Mouse (Mus musculus) midbrain, embryonic 14.5 days (tissue): Measurements from ENCODE around the gene 9230104L09Rik. TPM values are rescaled to one million over a fixed set of nuclear protein-coding genes. Genes with fewer than 3 reads are reported as not detected.
A peak's percentile ranks its signal among the peaks of the same experiment; 100 is the strongest.

Source experiments
- ATAC-seq: fragments of 200-750 bp; cut with Nextera tagmentation; 2 replicates; pipeline ENCODE4 v1.8.0; 2017; ENCODE audit warnings: moderate number of reproducible peaks, moderate library complexity; ENCODE audit not compliant: low FRiP score, low TSS enrichment
- DNase-seq: peaks from one replicate; pipeline ENCODE4 v3.0.0-alpha.2; 2015
- H3K27ac ChIP-seq: fragments of 300-500 bp; sonication (generic); replicated peaks from 2 replicates; pipeline ENCODE4 v1.5.1; 2014; ENCODE audit warnings: mild to moderate bottlenecking, low read depth, low read length, moderate library complexity
- H3K27me3 ChIP-seq: fragments of 300-500 bp; sonication (generic); 2 replicates; pipeline ENCODE4 v1.6.1; 2014; ENCODE audit warnings: low read length, control low read depth, mixed read lengths; ENCODE audit not compliant: control insufficient read depth, insufficient read depth
- H3K36me3 ChIP-seq: fragments of 300-500 bp; sonication (generic); 2 replicates; pipeline ENCODE4 v1.6.1; 2014; ENCODE audit warnings: low read length, control low read depth; ENCODE audit not compliant: control insufficient read depth, insufficient read depth
- H3K4me1 ChIP-seq: fragments of 300-500 bp; sonication (generic); 2 replicates; pipeline ENCODE4 v1.6.1; 2014; ENCODE audit warnings: mild to moderate bottlenecking, antibody characterized with exemption, low read length, control low read depth; ENCODE audit not compliant: control insufficient read depth, insufficient read depth
- H3K4me2 ChIP-seq: fragments of 300-500 bp; sonication (generic); 2 replicates; pipeline ENCODE4 v1.6.1; 2014; ENCODE audit warnings: mild to moderate bottlenecking, low read length, moderate library complexity
- H3K4me3 ChIP-seq: fragments of 300-500 bp; sonication (generic); replicated peaks from 2 replicates; pipeline ENCODE4 v1.5.1; 2014; ENCODE audit warnings: low read depth, low read length
- H3K9ac ChIP-seq: fragments of 300-500 bp; sonication (generic); replicated peaks from 2 replicates; pipeline ENCODE4 v1.6.1; 2014; ENCODE audit warnings: mild to moderate bottlenecking, low read length, moderate library complexity
- H3K9me3 ChIP-seq: fragments of 300-500 bp; sonication (generic); 2 replicates; pipeline ENCODE4 v1.6.1; 2016; ENCODE audit warnings: low read length, control low read depth, mixed read lengths; ENCODE audit not compliant: control insufficient read depth
- WGBS: fragments of 180-500 bp; shearing (Covaris S2); extraction: QIAGEN DNeasy Blood & Tissue Kit; methylation state at CpG from one replicate; pipeline ENCODE4 v1.1.7; 2014; 5-methylcytosine and 5-hydroxymethylcytosine counted together
- polyA plus RNA-seq: library from polyadenylated mRNA; unstranded; fragments of >200 nt; fragmentation: Nextera tagmentation; extraction: Ambion mirVana; gene quantifications from 2 replicates; pipeline ENCODE4 v1.2.1, GENCODE M21; 2014

9230104L09Rik gene
- polyA plus RNA-seq, 1 experiment from 2014 or later = not detected

DNA sequence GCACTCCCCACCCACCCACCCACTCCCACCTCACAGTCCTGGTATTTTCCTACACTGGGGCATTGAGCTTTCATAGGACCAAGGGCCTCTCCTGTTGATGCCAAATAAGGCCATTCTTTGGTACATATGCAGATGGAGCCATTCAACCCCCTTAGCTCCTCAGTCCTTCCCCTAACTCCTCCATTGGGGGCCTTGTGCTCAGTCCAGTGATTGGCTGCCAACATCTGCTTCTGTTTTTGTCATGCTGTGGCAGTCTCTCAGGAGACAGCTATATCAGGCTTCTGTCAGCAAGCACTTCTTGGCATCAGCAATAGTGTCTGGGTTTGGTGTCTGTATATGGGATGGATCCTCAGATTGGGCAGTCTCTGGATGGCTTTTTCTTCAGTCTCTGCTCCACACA is 19.9 kb upstream of the 9230104L09Rik start:
- Histone ChIP-seq H3K4me3 (no peak overlapping the region), H3K4me2 (no peak overlapping the region), H3K9me3 (no peaks in the 10 kb centered on the region), H3K27ac (no peak overlapping the region), H3K9ac (no peak overlapping the region), H3K4me1 (0 out of 2 replicates have a peak, but pooled peaks cover 3% of the 10 kb centered on the region), H3K36me3 (no peaks in the 10 kb centered on the region), H3K27me3 (no peaks in the 10 kb centered on the region)
- ATAC-seq = no peak
- DNase-seq = no peak

DNA sequence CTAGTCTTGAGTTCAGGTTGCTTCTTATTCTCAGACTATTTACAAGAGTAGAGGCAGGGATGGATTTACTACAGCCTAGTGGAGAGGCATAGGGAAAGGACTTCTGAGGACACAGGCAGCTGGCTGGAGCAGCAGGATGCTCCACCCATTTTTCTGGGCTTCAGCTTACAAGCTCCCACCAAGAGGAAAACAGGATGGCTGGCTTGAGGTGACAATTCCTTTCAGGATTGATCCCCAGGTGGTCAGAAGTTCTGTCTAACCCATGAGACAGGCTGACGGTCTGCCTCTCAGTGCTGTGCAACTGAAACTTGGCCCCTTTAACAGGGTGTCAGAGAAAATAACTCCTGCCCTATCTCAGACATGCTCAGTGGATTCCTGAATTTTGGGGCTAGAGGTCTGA is 14.4 kb upstream of the 9230104L09Rik start:
- DNase-seq = no peak
- Histone ChIP-seq H3K4me2 (no peak overlapping the region), H3K27ac (no peak overlapping the region), H3K4me1 (peaks cover 7% of the 10 kb centered on the region), H3K4me3 (no peak overlapping the region), H3K9me3 (no peaks in the 10 kb centered on the region), H3K9ac (no peak overlapping the region), H3K36me3 (no peaks in the 10 kb centered on the region), H3K27me3 (no peaks in the 10 kb centered on the region)
- ATAC-seq = no peak
- 50% methylated on average over 1 of the region's 1 CpGs for WGBS

DNA sequence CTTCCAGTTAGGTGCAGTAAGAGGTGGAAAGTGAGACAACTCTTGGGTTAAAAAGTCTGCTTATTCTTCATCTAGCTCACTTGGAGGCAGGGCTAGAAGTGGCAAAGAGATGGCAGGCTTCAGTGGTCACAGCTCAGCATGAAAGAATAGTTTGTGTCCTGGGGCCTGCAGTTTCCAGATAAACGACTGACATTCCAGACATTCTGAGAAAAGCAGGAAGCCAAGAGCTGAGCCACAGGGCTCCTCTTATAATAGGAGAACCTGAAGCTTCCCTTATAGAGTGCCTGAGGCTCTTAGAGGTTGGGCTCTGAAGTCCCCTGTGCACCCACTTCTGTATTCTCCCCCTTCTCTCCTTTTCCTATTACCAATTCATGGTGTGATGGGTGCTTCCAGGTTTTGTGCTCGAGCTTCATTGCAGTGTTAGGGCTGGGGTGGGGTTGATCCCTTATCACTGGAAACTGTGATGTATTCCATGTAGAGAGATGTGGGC is 13.8 kb upstream of the 9230104L09Rik start:
- DNase-seq (no peak), ATAC-seq (no peak)
- no peak overlapping the region for H3K4me3 ChIP-seq
- H3K9ac ChIP-seq = no peak overlapping the region
- no peak overlapping the region for H3K4me2 ChIP-seq
- H3K4me1 ChIP-seq = peaks cover 12% of the 10 kb centered on the region
- H3K9me3 ChIP-seq = no peaks in the 10 kb centered on the region
- no peak overlapping the region for H3K27ac ChIP-seq
- no peaks in the 10 kb centered on the region for H3K36me3 ChIP-seq
- 14% methylated on average over 2 of the region's 2 CpGs for WGBS
- H3K27me3 ChIP-seq = no peaks in the 10 kb centered on the region

DNA sequence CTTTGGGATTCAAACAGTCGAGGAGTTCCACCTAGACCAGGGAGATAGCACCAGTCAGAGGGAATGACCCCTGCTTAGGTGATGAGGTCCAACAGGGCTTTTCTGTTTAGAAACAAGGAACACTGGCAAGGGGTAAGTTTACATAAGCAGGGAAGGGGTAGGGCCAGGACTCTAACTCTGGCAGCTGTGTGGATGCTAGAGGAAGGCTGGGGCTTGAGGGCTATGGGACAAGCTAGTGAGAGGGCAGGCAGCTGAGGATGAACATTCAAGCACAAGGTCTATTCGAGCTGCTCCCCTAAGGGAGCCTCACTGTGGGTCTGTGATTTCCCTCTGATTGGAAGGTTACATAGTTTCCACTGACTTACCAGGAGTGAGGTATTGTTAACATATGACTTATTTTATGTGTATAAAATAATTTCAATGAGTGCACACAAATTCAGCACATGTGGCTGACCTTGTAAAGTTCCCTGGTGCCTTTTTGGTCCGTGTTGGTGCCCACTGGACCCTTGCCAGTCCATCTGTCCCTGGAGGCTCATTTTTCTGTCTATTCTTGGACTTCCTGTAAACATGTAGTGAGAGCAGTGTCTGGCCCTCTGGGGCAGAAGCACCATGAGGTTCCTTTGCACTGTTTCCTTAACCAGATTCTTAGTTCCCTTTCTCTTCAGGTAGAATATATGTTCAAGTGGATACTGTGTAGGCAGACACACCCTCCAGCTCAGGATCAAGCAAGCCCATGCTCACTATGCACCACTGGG is 12.4 kb upstream of the 9230104L09Rik start:
- ATAC-seq (no peak), DNase-seq (no peak)
- H3K36me3 ChIP-seq = peaks cover 7% of the 10 kb centered on the region
- peaks cover 26% of the 10 kb centered on the region for H3K4me1 ChIP-seq
- H3K9me3 ChIP-seq = no peaks in the 10 kb centered on the region
- WGBS = 70% methylated on average over 3 of the region's 3 CpGs
- no peak overlapping the region for H3K4me2 ChIP-seq
- H3K4me3 ChIP-seq = no peak overlapping the region
- no peak overlapping the region for H3K27ac ChIP-seq
- no peaks in the 10 kb centered on the region for H3K27me3 ChIP-seq
- H3K9ac ChIP-seq = no peak overlapping the region

DNA sequence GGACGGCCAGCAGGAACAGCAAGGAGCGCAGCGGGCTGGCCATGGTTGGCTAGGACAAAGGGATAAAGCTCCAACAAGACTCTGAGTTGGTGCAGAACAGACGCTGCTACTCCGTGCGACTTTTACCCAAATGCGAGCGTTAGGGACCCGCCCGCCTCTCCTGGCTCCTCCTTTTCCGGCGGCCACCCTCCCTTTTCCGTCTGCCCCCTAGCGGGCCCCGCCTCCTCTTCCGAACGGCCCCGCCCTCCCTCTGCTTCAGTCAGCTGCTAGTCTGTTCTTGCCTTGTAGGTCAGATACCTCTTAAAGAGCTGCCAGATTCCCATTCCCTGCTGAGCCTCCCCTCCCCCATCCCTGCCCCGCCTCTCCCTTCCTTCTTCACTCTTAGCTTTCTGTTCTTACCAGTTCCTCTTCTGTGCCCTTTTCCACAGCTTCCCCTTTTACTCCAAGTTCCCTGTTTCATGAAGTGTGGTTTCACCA is 10.5 kb upstream of the 9230104L09Rik start, which contains the start of gene Cst3:
TSS of gene Cst3 (minus strand) at position 358 of the 477 bp plus-strand sequence.
- DNase-seq (peak; percentile 91), ATAC-seq (peak; percentile 93)
- Histone ChIP-seq H3K27me3 (no peaks in the 10 kb centered on the region), H3K4me3 (peak within 1 kb of the TSS; percentile 93), H3K4me2 (peak within 1 kb of the TSS; percentile 86), H3K9ac (peak within 1 kb of the TSS; percentile 88), H3K36me3 (peaks cover 23% of the 10 kb centered on the region), H3K4me1 (peaks cover 26% of the 10 kb centered on the region), H3K9me3 (no peaks in the 10 kb centered on the region), H3K27ac (peak within 1 kb of the TSS; percentile 85)
- 0% methylated on average over 19 of the region's 19 CpGs for WGBS

DNA sequence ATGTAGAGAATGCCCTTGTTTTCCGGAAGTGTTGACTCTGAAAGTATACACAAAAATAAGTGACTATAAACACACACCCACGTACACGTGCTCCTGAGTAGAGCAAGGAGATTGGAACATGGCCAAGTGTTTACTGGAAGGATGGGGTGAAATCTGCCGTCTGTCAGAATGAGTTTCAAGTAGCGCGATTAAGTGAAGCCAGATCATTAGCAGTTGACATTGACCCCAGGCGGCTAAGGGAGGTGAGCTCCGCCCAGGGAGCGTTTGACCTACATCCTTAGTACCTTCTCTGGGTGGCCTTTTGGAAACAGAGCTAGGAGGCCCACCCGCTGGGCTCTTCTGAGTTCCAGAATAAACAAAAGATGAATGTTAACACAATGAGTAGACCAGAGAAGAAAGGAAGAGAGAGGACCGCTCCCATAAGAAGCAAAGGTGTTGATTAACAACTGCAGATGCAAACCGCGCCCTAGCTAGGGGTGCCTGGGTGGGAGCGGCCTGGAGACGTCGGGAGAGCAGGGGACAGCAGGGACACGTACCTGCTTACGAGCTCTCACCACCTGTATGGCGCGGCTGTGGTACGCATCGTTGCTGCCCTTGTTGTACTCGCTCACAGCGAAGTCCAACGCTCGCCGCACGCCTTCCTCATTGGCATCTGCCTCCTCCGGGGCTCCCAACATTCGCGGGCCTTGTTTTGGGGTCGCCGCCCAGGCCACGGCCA is 9.9 kb upstream of the 9230104L09Rik start:
- peak overlapping the region; percentile 93 for H3K4me3 ChIP-seq
- peak overlapping the region; percentile 85 for H3K27ac ChIP-seq
- no peaks in the 10 kb centered on the region for H3K27me3 ChIP-seq
- peaks cover 24% of the 10 kb centered on the region for H3K36me3 ChIP-seq
- WGBS = 1% methylated on average over 34 of the region's 34 CpGs
- H3K4me1 ChIP-seq = peaks cover 26% of the 10 kb centered on the region
- ATAC-seq (peak; percentile 77), DNase-seq (peak; percentile 63)
- no peaks in the 10 kb centered on the region for H3K9me3 ChIP-seq
- H3K4me2 ChIP-seq = peak overlapping the region; percentile 86
- peak overlapping the region; percentile 88 for H3K9ac ChIP-seq

DNA sequence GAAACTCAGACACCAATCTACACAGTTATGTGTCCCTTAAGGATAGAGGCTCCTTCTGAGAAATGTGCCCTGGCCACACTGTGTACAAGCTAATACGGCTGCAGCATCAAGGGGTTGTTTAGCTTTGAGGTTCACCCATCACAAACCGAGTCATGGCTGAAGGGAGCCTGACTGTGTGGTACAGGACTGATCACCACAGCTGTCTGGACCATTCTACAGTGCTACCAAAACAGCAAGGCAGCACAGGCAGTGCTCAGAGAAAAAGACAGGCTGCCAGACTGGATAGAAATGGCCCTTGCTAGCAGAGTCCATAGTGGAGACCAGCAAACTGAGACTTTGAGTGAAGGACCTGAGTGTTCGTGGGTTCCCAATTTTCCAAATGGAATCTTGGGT is 9.4 kb upstream of the 9230104L09Rik start:
- Histone ChIP-seq H3K27me3 (no peaks in the 10 kb centered on the region), H3K9me3 (no peaks in the 10 kb centered on the region), H3K4me1 (peaks cover 26% of the 10 kb centered on the region), H3K27ac (no peak overlapping the region), H3K36me3 (peaks cover 24% of the 10 kb centered on the region), H3K4me2 (peak overlapping the region; percentile 86), H3K4me3 (peak overlapping the region; percentile 93), H3K9ac (peak overlapping the region; percentile 88)
- 53% methylated on average over 3 of the region's 3 CpGs for whole genome bisulfite sequencing
- ATAC-seq (no peak), DNase-seq (no peak)

DNA sequence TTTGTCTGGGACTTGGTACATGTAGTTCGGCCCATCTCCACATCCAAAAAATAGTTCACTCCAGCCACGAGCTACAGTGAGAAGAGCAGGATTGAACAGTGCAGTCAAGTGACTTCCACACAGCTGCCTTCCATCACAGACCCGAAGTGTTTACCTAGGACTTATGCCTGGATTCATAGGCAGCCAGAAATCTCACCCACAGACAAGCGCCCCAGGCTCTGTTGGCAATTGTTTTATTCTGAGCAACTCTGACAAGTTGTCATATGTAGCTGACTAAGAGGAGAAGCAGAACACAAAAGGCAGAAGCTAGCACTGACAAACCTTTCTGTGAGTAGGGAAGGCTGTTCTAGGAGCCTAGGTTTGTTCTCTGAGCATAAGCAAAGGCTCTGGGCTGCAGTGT is 8.0 kb upstream of the 9230104L09Rik start:
- Histone ChIP-seq H3K9me3 (no peaks in the 10 kb centered on the region), H3K9ac (peak overlapping the region; percentile 88; the same call in 1 of the 2 replicates), H3K27ac (no peak overlapping the region), H3K36me3 (peaks cover 24% of the 10 kb centered on the region), H3K4me2 (peak overlapping the region; percentile 86), H3K4me3 (peak overlapping the region; percentile 93), H3K4me1 (peaks cover 26% of the 10 kb centered on the region), H3K27me3 (no peaks in the 10 kb centered on the region)
- WGBS = 85% methylated on average over 4 of the region's 4 CpGs
- DNase-seq = peak; percentile 8
- ATAC-seq = no peak
